Mouse (Mus musculus): Measurements from ENCODE around the gene Rdh7.
"Not testable (repeated sequence)": the region's sequence is repeated elsewhere in the genome, so short reads cannot be mapped to it uniquely, and the experiment has no call there.

The Rdh7 gene

DNA sequence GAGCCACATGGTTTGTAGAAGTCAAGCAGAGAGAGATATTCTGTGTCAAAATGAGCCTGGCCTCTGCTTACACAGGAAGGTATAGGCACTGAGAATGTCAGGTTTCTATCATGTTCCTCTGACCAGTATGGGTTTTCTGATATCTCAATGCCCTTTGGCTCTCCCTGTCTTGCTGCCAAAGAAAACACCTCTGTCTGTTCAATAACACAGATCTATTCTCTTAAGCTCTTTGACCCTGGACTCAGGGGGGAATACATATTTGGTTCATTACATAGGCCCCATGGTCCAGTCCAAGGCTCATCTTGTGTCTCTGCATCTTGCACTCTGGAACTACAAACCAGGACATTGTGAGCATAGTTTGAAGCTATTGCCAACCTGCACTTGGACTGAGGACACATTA lies at the start of gene Rdh7:
Gene Rdh7 (minus strand): TSS at position 213 of the 400 bp plus-strand sequence.
- no peak for DNase-seq (ENCODE audit: low spot score in 2 of 2)

DNA sequence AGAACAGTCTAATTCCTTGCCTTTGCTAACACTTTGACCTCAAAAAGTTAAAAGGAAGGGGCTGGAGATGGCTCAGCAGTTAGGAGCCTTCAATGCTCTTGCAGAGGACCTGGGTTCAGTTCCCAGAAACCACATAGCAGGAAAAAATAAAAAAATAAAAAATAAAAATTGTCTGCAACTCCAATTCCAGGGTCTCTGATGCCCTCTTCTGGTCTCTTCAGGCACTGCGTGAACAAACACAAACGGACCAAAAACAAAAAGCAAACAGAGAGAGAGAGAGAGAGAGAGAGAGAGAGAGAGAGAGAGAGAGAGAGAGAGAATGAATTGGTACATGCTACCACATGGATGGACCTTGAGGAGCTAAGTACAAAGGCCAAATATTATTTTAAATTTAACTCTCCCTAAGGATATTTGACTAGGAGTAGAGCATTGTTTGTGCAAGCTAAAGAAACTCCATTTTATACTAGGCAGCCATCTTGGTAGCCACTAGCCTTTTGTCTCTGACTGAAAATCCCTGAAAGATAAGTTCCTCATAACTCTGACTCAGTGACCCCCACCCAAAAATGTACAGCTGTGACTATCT lies 48.9 kb upstream of the Rdh7 start:
- DNase-seq (ENCODE audit: low spot score in 2 of 2): peak in 1 of 2 experiments; percentile 7

DNA sequence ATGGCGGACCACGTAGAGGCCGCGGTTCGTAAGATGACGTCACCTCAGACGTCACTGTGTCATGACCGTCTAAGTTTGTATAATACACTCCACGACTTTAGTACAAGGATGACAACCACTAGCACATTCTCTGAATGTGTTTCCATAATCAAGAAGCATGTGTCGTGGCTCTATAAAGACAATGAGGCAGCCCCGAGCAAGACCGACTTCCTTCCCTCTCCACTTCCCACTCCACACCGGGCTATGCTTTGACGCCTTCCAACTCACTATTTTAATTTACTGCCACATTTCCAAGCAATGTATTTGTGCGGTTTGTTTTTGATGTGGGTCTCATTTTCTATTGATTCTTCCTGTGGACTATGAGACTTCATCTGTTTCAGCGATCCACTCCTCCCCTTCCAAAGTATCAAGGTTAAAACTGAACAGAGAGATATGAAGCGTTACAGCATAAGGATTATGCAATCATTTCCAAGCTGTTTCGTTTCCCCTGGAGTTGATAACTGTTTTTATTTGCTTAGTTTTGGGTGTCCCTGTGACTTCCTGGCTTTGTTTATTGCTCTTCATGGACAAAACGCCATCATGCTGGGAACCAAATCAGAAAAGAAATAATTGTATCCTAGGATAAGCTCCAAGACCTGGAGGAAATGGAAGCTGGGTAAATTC lies 48.3 kb upstream of the Rdh7 start:
- DNase-seq (ENCODE audit: low spot score in 2 of 2): no peak

DNA sequence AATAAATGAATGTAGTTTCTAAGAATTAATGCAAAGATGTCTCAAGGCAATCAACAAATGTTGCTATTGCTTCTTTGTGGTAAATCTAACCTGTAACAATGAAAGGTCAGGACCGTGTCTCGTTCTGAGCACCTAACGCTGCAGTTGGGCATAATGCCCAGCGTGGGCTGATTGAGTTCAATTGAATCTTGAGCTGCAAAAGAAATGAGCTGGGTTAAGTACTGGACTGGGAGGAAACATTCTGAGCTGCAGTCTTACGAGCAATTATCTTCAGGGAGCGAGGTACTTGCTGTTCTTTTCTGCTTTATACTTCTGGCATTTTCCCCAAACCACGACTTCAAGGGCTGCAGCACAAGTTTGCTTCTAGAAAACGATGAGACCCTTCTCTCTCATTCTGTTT lies 47.7 kb upstream of the Rdh7 start:
- no peak for DNase-seq (ENCODE audit: low spot score in 2 of 2)

DNA sequence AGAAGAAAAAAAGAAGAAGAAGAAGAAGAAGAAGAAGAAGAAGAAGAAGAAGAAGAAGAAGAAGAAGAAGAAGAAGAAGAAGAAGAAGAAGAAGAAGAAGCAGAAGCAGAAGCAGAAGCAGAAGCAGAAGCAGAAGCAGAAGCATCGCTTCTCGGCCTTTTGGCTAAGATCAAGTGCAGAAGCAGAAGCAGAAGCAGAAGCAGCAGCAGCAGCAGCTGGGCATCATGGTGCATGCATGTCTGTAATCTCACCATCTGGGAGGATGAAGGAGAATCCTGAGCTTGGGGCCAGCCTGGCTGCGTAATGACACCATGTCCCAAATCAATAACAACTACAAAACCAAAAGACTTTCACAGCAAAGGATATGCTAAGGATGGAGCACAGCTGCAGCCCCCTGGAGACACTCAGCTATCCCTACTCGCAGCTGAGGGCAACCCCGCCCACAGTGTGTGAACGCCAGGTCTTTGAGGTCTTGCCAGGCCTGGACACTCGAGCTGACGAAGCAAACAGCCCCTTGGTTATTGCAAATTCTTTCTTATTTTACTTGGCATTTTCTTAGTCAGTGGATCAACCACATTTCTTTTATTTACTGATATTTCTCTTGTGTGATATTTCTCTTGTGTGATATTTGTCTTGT lies 43.8 kb upstream of the Rdh7 start:
- no peak for DNase-seq (ENCODE audit: low spot score in 2 of 2)

DNA sequence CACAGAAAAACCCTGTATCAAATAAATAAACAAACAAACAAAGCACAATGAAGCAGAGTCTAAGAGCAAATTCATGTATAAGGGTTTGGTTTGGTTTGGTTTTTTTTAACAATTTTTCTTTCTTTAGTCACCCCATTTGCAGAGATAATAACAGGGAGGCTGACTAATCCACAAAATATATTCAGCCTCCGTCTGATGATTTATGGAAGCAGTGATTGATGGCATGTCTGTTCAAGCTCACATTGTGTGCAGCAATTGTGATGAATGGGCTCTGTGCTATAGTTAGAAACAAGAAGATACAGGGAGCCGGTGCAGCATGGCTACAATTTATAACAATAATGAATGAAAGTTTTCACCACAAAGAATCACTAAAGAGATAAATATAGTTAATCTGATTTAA lies 39.1 kb upstream of the Rdh7 start:
- DNase-seq (ENCODE audit: low spot score in 2 of 2): no peak

DNA sequence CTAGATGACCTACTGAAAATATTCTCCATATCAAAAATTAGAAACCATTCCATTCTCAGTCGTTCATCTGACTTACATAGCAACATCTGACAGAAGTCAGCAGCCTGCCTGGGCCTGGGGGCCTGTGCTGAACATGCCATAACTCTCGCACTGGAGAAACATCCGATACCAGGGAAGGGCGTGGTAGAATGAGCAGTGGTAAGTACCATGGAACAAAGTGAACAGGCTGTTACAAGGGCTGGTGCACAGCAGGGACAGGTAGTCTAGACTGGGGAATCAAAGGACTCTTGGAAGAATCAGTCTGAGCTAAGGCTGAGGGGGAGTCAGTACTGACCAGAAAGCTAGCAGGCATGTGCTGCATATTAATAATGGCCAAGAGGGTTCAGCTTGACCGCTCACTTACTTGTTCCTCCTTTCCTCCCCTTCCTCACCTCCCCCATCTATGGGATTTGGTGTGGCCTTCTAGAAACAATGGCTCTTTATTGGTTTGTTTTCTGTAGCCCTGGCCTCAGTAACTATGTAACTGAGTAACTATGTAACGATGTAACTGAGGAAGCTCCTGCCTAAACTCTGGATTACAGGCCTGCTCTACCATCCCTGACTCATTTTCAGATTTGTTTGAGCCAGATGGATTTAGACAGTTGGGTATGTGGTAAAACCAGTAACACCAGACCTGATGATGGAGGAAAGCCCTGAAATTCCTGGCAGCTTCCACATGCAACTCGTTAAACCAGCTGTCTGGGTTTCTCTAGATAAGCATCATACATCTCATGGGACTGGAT lies 36.2 kb upstream of the Rdh7 start:
- no peak for DNase-seq (ENCODE audit: low spot score in 2 of 2)

DNA sequence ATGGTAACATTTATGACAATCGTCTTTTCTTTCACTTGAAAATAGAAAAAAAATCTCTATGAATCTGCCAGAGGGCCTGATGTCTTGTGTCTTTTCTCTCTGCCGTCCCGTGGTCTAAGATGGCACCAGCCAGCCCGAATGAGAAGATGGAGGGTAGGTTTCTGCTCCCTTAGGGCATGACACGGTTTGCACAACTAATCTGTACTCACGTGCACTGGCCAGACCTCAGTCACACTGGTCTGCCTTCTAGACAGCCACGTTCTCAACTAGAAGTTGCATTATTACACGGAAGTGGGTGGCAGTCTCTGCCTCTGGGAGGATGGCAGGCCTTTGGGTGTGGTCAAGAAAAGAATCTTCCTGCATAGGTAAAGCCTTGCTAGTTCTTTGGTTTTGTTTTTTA lies 34.4 kb upstream of the Rdh7 start:
- DNase-seq (ENCODE audit: low spot score in 2 of 2): no peak

DNA sequence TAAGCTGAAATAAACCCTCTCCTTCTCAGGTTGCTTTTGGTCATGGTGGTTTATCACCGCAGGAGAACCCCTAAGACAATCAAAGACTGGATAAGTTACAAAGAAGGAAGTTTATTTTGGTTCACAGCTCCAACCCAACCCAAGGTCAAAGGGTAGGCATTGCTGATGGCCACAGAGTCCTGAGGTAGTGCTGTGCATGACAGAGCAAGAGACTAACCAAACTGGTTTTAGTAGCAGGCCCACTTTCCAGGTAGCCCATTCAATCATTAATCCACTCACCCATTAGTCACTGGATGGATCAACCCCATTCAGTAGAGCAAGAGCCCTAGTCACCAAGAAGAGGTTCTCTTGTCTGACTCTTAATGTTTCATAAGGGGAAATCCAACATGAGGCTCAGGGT lies 33.6 kb upstream of the Rdh7 start:
- DNase-seq (ENCODE audit: low spot score in 2 of 2): no peak

DNA sequence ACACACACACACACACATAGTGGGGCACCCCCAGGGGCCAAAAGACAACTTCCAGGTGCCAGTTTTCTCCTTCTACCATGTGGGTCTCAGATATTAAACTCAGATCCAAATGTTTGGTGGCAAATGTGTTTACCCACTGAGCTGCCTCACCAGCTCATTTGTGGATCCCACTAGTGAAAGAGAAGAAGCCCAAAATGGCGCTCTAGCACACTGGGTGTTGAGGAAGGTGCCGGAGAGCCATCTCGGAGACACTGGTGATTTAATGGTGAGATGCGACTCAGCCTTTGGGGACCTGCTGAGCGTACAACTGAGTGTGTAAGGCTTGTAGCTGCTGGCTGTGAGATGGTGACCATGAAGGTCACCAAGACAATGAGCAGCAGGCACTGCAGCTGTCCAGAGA lies 29.0 kb upstream of the Rdh7 start:
- DNase-seq (ENCODE audit: low spot score in 2 of 2): no peak

DNA sequence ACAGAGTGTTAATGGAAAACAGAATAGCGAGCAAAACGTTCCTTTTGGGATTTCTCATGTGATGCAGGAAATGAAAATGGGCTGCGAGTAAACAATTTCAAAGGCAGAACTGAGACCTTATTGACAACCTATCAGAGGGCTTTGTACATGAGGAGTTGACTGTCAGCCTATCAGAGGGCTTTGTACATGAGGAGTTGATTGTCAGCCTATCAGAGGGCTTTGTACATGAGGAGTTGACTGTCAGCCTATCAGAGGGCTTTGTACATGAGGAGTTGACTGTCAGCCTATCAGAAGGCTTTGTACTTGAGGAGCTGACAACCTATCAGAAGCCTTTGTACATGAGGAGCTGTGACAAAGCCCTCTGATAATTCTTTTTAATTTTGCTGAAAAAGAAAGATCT lies 28.6 kb upstream of the Rdh7 start:
- not testable (repeated sequence) for DNase-seq (ENCODE audit: low spot score in 2 of 2)

DNA sequence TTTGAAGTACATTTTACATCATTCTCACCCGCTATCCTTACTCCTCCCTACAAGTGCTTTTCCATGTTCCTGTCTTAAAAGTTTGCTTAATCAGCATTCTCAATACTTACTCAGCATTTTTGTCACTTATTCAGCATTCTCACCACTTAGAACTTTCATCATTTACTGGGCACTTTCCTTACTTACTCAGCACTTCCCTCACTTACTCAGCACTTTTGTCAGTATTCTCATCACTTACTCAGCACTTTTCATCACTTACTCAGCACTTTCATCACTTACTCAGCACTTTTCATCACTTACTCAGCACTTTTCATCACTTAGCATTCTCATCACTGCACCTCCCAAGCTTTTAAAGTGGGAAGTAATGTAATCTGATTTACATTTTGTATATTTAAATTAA lies 27.0 kb upstream of the Rdh7 start:
- no peak for DNase-seq (ENCODE audit: low spot score in 2 of 2)

DNA sequence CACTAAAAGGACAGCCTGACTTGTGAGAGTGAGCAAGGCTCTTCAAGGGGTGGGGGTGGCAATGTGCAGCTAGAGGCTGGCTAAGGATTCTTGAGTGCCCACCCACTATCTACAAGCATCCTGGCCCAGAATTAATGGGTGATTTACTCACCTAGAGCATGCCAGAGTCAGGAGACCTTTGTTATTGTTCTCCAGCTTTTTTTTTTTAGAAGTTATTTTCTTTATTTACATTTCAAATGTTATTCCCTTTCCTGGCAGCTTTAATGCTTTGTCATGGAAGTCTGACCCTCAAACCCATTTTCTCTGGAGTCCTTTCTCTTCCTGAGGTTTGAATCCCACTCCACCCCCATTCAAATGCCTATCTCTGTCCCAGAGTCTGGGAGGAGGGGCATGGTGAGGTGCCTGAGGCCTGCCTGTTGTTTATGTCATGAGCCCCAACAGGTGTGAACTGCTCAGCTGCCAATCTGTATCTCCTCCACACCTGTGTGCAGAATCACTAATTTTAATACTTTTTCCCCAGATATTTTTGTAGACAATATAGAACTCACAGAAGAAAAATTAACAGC lies 18.9 kb upstream of the Rdh7 start:
- DNase-seq (ENCODE audit: low spot score in 2 of 2): no peak

DNA sequence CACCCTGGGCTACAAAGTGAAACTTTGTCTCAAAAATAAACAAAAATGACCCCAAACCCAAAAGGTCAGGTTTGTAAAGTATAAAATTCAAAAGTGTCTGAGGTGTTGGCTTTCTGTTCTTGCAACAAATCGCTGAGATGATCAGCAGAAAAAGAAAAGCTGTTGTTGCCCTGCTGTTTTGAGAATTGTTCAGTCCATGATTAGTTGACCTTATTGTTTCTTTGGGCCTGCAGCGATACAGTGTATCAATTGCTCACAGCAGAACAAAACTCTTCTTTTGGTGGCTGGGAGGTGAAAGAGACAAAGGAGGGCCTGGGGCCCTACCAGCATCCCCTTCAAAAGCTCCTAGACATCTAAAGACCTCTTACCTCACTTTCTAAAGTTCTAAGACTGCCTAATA lies 17.5 kb upstream of the Rdh7 start:
- DNase-seq (ENCODE audit: low spot score in 2 of 2): no peak

DNA sequence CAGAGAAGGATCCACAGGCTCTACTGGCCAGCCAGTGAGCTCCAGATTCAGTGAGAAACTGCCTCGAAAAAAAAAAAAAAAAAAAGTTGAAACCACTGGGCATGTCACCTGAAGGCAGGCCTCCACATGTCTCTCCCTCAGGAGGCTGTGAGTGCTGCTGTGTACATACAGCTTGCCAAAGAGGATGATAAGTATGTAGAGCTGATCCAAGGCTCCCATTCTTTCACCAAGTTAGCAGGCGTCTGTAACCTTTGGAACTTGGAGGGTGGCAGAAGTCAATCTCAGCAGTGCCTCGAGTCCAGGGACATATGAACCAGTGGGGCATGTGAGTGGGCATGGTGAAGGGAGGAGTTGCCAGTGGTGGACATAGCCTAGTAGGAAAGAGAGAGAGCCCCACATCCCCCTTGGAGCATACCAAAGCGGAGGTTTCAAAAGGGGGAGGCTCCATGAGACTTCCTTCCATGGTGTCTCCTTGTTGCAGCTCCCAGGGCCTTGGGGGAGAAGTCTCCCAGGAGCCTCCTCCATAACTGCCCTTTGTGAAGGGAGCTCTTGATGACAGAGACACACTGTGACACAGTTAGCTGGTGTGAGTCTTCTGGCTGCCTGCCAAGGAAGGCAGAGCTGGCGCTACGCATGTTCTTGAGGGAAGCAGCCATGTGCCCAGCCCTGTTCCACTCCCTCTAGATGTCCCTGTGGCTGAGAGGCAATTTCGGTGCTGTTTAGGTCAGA lies 16.3 kb upstream of the Rdh7 start:
- DNase-seq (ENCODE audit: low spot score in 2 of 2): peak; percentile 11 to 27

DNA sequence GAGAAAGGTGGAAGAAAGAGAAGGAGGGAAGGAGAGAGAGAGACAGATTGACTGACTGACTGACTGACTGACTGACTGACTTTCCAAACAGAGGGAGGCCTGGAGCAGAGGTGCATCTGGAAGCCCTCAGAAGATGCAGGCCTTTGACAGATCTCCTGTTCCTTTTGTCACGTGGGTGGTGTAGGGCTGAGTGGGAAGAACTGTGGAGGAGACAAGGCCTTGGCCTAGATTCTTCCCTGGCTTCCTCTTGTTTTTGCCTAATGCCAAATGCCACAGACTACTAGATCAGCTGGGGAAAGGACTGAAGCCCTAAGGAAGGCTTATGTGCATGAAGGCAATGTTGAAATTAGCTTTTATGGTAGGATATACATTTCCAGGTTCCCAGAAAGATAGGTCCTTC lies 14.5 kb upstream of the Rdh7 start:
- peak in 1 of 2 experiments; percentile 4 for DNase-seq (ENCODE audit: low spot score in 2 of 2)

DNA sequence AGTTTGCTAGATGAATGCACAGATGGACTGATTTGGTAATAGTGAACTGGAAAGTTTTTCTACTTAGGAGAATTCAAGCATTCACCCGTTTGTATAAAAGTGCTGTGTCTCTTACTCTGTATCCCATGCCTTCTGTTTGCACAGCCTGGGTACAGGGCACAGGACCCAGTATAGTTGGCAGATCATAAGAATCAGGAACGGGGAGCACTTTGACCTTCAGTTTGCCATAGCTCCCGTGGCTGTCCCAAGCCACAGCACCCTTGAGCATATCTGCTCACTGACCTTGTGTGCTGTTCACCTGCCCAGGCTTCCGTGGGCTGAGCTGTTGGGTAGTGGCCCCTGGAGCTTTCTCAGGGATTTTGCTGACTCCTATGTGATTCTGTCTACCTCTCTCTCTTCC lies 13.1 kb upstream of the Rdh7 start:
- DNase-seq (ENCODE audit: low spot score in 2 of 2): no peak

DNA sequence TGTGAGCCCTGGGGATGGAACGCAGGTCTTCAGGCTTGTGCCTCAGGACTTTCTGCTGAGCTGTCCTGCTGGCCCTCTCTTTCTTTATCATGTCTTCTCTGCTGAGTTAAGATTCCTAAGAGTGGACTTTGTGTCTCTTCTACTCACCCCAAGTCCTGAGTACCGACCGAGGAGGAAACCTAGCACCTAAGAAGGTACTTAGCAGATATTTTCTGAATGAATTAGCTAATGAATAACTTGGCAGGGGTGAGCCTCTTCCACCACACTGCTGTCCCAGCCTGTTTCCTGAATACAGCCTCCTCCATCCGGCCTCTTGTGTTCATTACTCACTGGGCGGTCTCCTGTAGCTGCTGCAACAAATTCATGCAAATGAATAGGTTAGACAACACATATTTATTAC lies 11.2 kb upstream of the Rdh7 start:
- DNase-seq (ENCODE audit: low spot score in 2 of 2): no peak

DNA sequence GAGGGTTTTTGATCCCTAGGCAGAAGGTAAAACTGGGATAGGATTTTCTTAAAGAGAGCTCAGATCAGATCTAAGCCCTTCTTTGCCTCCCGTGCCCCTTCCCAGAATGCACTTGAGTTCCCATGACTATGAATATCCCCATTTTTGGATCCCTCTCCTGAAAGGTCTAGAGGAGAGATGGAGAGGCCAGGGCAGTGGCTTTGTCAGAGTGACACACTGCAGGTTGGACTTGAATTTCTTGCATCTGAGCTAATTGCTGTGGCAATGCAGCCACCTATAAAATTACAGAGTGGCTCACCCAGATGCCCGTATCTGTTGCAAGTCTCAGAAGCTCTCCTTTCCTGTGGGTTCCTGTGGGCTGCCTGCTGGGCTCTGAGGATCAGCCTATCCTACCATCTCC lies 9.6 kb upstream of the Rdh7 start, which contains the start of gene Sdr9c7:
Gene Sdr9c7 (plus strand): TSS at position 301 of the 400 bp plus-strand sequence.
- no peak for DNase-seq (ENCODE audit: low spot score in 2 of 2)

DNA sequence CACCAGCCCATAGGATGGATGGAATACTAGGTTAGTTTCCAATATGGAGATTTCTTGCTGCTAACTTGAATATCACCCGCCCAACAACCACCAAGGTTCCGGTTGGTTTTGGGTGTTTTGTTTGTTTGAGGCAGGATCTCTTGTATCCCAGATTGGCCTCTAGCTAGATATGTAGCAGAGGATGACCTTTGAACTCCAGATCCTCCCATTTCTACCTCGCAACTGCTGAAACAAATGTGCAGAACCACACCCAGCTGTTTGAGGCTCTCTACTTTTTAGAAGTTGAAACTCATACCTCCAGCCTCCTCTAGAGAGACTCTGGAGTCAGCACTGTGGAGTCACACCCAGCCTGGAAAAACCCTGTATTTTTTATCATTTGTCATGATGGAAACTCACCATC lies 8.9 kb upstream of the Rdh7 start:
- DNase-seq (ENCODE audit: low spot score in 2 of 2): no peak

DNA sequence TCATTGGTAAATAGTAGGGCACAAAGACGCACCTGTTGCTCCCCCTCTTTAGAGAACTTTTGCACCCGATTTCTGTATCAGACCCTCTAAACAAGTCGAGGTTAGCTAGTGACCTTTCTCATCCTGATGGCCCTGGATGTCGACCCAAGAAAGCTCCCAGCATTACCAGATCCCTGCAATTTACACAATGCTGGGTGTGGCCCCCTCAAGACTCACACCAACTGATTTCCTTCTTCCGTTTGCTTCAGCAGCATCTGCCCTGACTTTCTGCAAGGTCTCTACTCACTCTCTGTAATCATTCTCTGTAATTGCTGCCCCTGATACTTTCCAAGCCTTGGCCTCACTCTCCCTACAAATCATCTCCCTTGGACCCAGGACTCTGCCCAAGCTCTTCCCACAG lies 8.1 kb upstream of the Rdh7 start:
- no peak for DNase-seq (ENCODE audit: low spot score in 2 of 2)
